Mouse (Mus musculus): ENCODE results near the gene Samd3. TPM values are rescaled to one million over a fixed set of nuclear protein-coding genes. Genes with fewer than 3 reads are reported as not detected.
A peak's percentile ranks its signal among the peaks of the same experiment; 100 is the strongest.

Gene Samd3
- not detected for total RNA-seq (2021)
- long read RNA-seq, result 0 reads

- no peak for DNase-seq (ENCODE audit: low spot score in 2 of 2)
Observed at GRCm38 (mm10) chr10:26229488-26229887, at the start of gene Samd3. TSS of gene Samd3 (plus strand) at chr10:26229707.

GRCm38 (mm10) chr10:26185289-26185688, 44.2 kb upstream of the Samd3 start:
- DNase-seq (ENCODE audit: low spot score in 2 of 2), result no peak

GRCm38 (mm10) chr10:26190811-26191210, 38.7 kb upstream of the Samd3 start:
- DNase-seq (ENCODE audit: low spot score in 2 of 2), result no peak

GRCm38 (mm10) chr10:26194892-26195291, 34.6 kb upstream of the Samd3 start:
- DNase-seq (ENCODE audit: low spot score in 2 of 2), result no peak

GRCm38 (mm10) chr10:26202708-26203368, 26.7 kb upstream of the Samd3 start:
- no peak for DNase-seq (ENCODE audit: low spot score in 2 of 2)

- DNase-seq (ENCODE audit: low spot score in 2 of 2), result no peak
Observed at GRCm38 (mm10) chr10:26220729-26221128, 8.8 kb upstream of the Samd3 start.

GRCm38 (mm10) chr10:26226241-26226640, 3.3 kb upstream of the Samd3 start:
- no peak for DNase-seq (ENCODE audit: low spot score in 2 of 2)

- DNase-seq (ENCODE audit: low spot score in 2 of 2), result no peak
Observed at GRCm38 (mm10) chr10:26226734-26227133, 2.8 kb upstream of the Samd3 start.

GRCm38 (mm10) chr10:26228187-26228586, 1.3 kb upstream of the Samd3 start:
- no peak for DNase-seq (ENCODE audit: low spot score in 2 of 2)

GRCm38 (mm10) chr10:26232071-26232653, 2.7 kb downstream of the Samd3 start:
- no peak for DNase-seq (ENCODE audit: low spot score in 2 of 2)

- DNase-seq (ENCODE audit: low spot score in 2 of 2), result no peak
Observed at GRCm38 (mm10) chr10:26238559-26238958, 9.1 kb downstream of the Samd3 start.

- DNase-seq (ENCODE audit: low spot score in 2 of 2), result no peak
Observed at GRCm38 (mm10) chr10:26239090-26239489, 9.6 kb downstream of the Samd3 start.

GRCm38 (mm10) chr10:26243203-26243602, 13.7 kb downstream of the Samd3 start:
- no peak for DNase-seq (ENCODE audit: low spot score in 2 of 2)

- no peak for DNase-seq (ENCODE audit: low spot score in 2 of 2)
Observed at GRCm38 (mm10) chr10:26244466-26244865, 15.0 kb downstream of the Samd3 start.

- DNase-seq (ENCODE audit: low spot score in 2 of 2), result peak; percentile 36 to 62
Observed at GRCm38 (mm10) chr10:26249426-26250165, 20.1 kb downstream of the Samd3 start.

GRCm38 (mm10) chr10:26259908-26260307, 30.4 kb downstream of the Samd3 start:
- no peak for DNase-seq (ENCODE audit: low spot score in 2 of 2)

GRCm38 (mm10) chr10:26263744-26264459, 34.4 kb downstream of the Samd3 start:
- DNase-seq (ENCODE audit: low spot score in 2 of 2), result no peak

- DNase-seq (ENCODE audit: low spot score in 2 of 2), result no peak
Observed at GRCm38 (mm10) chr10:26275414-26275813, 45.9 kb downstream of the Samd3 start.

- DNase-seq (ENCODE audit: low spot score in 2 of 2), result no peak
Observed at GRCm38 (mm10) chr10:26280009-26280408, 50.5 kb downstream of the Samd3 start.

- no peak for DNase-seq (ENCODE audit: low spot score in 2 of 2)
Observed at GRCm38 (mm10) chr10:26287136-26287535, 57.6 kb downstream of the Samd3 start.

- peak in 1 of 2 experiments; percentile 55 for DNase-seq (ENCODE audit: low spot score in 2 of 2)
Observed at GRCm38 (mm10) chr10:26297200-26297599, 67.7 kb downstream of the Samd3 start.

- DNase-seq (ENCODE audit: low spot score in 2 of 2), result no peak
Observed at GRCm38 (mm10) chr10:26297626-26298025, 68.1 kb downstream of the Samd3 start.

All from layer of hippocampus, adult 18-20 months (tissue).